Mouse (Mus musculus): ENCODE measurements around the gene Myo6.

GRCm38 (mm10) chr9:80171241-80171640 is 6.4 kb downstream of the Myo6 start:
- no peak for TF ChIP-seq POLR2A (IDR thresholded peaks at IDR 0.05; ENCODE audit: low read depth, low read length)
- TF ChIP-seq ELF1 (IDR thresholded peaks at IDR 0.05; ENCODE audit: low read depth, low read length) = no peak
- no peak for TF ChIP-seq HCFC1 (IDR thresholded peaks at IDR 0.05; ENCODE audit: low read depth, low read length)
- no peak for TF ChIP-seq CHD1 (IDR thresholded peaks at IDR 0.05; ENCODE audit: low read depth, low read length)
- no peak for TF ChIP-seq UBTF (IDR thresholded peaks at IDR 0.05; ENCODE audit: low read depth, low read length)

Data from CH12.LX (cell line).